Mouse (Mus musculus) adrenal gland, adult 2 months (tissue): ENCODE results near the gene Ndufa12. TPM values are rescaled to one million over a fixed set of nuclear protein-coding genes. Genes with fewer than 3 reads are reported as not detected.

Source experiments
- DNase-seq: peaks from one replicate; pipeline ENCODE4 v3.0.0; 2021
- polyA plus RNA-seq: library from polyadenylated mRNA; depleted of rRNA; stranded (reverse); fragments of >200 nt; gene quantifications from 2 replicates; pipeline ENCODE4 v1.2.3, GENCODE M21; 2012; rRNA removed
- total RNA-seq, 2 experiments: library from RNA; stranded (reverse); gene quantifications; 2 replicates each; pipeline ENCODE4 v1.2.3; 2021

Ndufa12 gene
- total and polyA plus RNA-seq, 3 experiments: 18.2 to 525 (median 406) TPM

GRCm38 (mm10) chr10:94230172-94230981 is 31.9 kb downstream of the Ndufa12 start:
- peak; percentile 38 for DNase-seq

- no peak for DNase-seq
Observed at GRCm38 (mm10) chr10:94231025-94231424, 32.5 kb downstream of the Ndufa12 start.

- no peak for DNase-seq
Observed at GRCm38 (mm10) chr10:94235200-94235599, 36.7 kb downstream of the Ndufa12 start.

DNA sequence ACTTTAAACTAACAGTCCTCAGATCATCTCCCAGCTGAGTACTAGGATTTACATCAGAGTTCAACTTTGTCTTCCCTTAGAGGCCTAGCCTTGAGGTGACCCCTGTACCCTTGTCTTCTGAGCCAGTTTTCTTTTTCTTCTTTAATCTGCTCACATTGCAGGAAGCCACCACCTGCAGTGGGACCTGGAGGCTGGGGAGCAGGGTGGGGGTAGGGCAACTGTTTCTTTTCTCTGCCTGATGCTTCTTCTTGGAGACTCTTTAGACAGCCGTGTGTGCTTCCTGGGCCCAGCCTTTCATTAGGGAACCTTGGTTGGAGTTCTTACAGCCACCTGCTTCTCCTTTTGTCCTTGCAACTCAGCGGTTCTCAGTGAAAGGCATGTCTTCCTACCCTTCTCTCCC is 42.8 kb downstream of the Ndufa12 start:
- no peak for DNase-seq

DNA sequence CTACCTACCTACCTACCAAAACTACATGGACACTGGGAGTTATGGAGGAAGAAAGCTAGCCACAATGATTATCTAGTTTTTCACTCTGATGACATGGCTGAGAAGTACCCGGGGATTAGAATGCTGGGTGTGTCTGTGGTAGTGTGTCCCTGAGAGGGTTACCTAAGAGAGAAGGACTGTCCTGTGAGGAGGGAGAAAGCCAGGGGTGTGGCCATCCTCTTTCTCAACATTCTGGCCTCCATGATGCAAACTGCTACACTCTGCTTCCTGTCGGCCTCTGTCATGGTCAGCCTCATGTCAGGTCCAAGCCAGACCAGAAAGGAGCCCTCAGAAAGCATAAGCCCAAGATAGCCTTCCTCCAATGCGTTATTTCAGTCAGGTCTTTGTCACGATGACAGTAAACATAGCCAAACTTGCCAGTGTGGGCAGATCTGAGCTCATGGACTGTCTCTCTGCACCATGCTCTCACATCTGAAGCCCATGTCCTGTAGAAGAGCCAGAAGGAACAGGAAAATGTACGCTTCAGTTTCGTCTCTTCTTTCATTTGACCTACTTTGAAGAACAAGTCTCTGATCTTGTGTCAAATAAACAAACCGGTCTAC is 49.3 kb downstream of the Ndufa12 start:
- no peak for DNase-seq

- peak; percentile 29 for DNase-seq
Observed at GRCm38 (mm10) chr10:94249575-94250456, 51.3 kb downstream of the Ndufa12 start.

DNA sequence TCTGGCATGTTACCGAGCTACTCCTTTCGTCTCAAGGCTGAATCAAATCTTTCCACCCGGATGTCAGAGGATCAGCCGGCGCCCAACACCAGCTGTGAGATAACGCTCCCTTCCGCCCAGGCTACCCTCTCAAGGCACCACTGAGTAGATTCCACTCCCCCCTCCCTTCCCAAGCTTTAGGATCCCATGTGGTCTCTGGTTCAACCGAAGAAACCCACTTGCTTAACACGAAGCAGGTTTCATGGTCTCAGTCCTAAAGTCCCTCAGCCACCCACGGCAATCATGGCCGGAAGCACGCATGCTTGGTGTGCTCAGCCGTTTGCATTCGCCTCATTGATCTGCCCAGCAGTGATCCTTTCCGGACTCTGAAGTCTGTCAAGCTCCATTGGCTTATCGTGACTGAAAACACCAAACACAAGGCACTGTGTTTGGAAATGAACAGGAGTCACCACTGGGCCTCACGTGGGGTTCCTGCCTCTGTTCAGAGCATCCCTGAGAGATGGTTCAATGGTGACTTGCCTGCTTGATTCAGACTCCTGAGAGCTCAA is 54.8 kb downstream of the Ndufa12 start:
- no peak for DNase-seq

GRCm38 (mm10) chr10:94254766-94255165 is 56.2 kb downstream of the Ndufa12 start:
- DNase-seq: no peak

GRCm38 (mm10) chr10:94255744-94256143 is 57.2 kb downstream of the Ndufa12 start:
- no peak for DNase-seq

DNA sequence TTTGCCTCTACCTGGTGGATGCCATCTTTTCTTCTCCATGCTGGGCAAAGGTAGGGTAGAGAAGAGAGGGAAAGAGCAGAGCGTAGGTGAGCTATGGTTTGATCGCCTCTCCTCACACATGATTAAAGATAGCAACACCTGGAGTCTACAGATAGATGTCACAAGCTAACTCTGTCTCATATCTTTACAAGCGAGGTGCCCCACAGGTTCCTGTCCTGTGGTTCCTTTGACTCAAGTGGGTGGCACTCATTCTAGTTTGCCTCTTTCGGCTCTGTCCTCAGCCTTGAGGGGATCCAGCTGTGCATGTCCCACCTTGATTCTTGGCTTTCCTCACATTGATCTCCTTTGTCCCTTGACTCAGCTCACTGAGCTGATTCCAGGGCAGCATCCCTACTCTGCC is 58.0 kb downstream of the Ndufa12 start:
- no peak for DNase-seq

GRCm38 (mm10) chr10:94260544-94260943 is 62.0 kb downstream of the Ndufa12 start:
- no peak for DNase-seq

DNA sequence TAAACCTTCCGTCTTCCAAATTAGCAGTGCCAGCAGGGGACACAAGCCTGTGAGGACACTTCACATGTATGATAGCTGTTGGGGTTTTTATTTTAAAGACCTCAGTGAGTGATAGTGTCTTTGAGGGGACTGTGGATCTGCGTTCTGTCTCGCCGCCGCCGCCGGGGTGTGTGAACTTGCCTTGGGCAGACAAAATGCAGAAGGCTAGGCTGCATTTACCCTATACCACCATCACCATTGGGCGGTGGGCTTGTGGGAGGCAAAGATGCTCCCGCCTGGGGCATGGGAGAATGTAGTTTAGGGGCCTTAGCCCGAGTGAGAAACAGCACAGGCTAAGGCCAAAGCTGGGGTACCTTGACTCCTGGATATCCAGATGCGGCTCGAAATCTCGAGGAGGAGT is 64.1 kb downstream of the Ndufa12 start:
- DNase-seq: no peak

DNA sequence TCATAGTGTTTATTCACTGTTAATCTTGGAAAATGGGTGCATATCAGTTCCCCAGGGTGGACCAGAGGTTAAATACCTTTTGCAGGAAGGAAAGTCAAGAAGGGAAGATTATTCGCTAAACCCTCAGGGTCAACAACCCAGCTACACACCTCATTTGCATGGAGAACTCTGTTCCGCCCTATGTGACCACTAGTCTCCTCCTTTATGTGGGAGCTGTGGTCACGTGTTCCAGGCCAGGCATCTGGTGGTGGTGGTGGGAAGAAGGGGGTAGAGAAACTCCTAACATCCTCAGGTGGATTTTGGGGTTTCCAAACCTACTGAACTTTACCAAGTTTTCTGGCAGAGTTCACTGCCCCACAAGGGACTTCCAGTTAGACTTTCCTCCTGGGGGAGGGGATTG is 64.7 kb downstream of the Ndufa12 start:
- no peak for DNase-seq

DNA sequence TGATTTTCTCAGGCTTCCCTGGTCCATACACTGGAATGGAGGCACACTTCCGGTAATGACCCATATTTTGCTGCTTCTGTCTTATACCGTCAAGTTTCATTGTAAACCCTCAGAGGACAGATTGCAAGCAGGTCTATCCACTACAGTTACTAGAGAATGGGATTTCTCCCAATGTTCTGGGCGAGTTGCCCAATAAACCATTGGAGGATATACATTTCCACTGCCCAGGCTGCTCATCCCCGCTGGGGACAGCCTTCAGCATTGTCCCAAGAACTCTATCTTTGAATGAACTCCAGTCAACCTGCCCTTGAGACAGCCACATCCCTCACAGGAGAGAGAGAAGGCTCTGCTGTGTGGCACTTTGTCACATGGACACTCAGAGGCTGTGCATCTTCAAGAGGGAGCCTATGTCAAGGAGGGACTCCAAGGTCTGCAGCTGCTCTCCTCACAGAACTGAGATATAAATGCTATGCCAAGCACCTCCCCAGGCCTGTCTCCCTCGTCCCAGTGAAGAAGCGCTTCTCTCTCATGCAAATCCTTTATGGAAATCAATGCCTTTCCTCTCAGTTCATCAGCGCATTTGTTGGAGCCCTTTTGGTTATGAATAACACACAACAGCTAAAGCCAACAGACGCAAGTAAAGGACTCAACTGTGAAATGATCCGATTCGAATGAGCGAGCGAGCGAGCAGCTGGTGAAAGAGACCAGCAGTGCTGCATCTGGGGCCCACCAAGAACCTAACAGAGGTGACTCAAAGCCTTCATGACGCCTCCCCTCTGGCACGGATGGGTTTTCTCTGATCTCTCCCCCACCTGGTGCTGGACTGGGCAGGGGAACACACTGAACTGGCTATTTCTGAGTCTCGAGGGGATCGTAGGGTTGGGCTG is 67.4 kb downstream of the Ndufa12 start:
- DNase-seq: no peak

Other genes starting within 250 kb of the Ndufa12 start
- gene Vezt, start 162.9 kb upstream of the Ndufa12 start, total RNA-seq: 10 to 100 TPM; 20.9 to 22.1 TPM
- 4.6 and 6.6 TPM in 2 replicates for gene Vezt, start 162.9 kb upstream of the Ndufa12 start, polyA plus RNA-seq
- 1 to 10 TPM; 4.5 to 5.6 TPM for gene Fgd6, start 162.7 kb upstream of the Ndufa12 start, total RNA-seq
- gene Fgd6, start 162.7 kb upstream of the Ndufa12 start, polyA plus RNA-seq: 0.64 and 0.80 TPM in 2 replicates
- 10 to 100 TPM; 11.7 to 13.7 TPM for gene Nr2c1, start 50.7 kb upstream of the Ndufa12 start, total RNA-seq
- 2.5 and 2.7 TPM in 2 replicates for gene Nr2c1, start 50.7 kb upstream of the Ndufa12 start, polyA plus RNA-seq
- not detected for gene Gm4792, start 100.0 kb downstream of the Ndufa12 start, total RNA-seq
- not detected in 2 replicates for gene Gm4792, start 100.0 kb downstream of the Ndufa12 start, polyA plus RNA-seq
- gene Tmcc3, start 113.2 kb downstream of the Ndufa12 start, total RNA-seq: 10 to 100 TPM; 13.0 to 22.8 TPM
- gene Tmcc3, start 113.2 kb downstream of the Ndufa12 start, polyA plus RNA-seq: 4.9 and 6.9 TPM in 2 replicates